Mouse (Mus musculus): ENCODE results near the gene Sgk1. TPM values are rescaled to one million over a fixed set of nuclear protein-coding genes. Genes with fewer than 3 reads are reported as not detected.

Sgk1 gene
- total RNA-seq, 4 experiments from 2014 or later: 86.0 to 164 (median 138) TPM

GRCm38 (mm10) chr10:22001621-22002020 is 119.6 kb downstream of the Sgk1 start:
- DNase-seq: no peak

GRCm38 (mm10) chr10:22004763-22005162 is 122.8 kb downstream of the Sgk1 start:
- no peak for DNase-seq

DNA sequence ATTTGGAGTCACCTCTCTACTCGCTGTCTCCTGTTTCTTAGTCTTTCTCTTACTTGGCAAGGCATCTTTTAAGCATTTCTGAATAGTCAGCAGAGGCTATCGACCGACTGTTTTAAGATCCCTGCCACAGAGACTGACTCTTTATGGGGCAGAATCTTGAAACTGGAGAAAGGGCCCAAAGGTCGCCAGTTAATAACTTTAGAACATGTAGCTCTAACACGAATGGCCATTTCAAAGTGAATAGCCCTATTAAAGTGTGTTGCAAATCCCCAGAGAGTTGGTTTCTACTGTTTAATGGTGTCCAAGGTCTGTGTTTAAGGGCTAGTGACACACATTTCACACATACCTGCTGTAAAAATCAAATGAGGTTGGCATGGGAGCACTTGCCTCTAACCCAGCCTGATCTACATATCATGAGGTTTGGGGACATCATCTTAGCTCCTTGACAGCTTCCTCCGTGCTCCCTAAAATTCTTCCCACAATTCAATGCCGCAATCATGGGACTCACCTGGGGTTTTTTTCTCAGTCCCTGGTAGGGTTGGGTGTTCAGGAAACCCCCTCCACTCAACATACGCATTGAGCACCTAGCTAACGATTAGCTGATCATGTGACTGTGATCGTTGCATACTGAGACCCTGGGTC is 125.3 kb downstream of the Sgk1 start:
- DNase-seq: no peak

DNA sequence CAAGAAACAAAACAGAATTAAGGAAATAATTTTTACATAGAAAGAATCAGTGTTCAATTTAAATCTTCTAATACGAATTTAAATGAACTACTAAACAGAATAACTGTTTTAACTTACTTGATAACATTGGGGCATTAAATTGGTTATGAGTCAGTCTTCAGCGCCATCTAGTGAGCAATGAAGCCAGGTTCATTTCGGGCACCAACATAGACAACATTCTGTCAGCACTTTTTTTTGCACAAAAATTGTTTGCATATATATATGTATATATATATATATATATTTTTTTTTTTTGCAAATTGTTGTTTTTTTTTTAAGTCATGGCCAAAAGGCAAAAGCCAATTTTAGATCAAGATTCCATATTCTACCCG is 125.8 kb downstream of the Sgk1 start:
- no peak for DNase-seq

DNA sequence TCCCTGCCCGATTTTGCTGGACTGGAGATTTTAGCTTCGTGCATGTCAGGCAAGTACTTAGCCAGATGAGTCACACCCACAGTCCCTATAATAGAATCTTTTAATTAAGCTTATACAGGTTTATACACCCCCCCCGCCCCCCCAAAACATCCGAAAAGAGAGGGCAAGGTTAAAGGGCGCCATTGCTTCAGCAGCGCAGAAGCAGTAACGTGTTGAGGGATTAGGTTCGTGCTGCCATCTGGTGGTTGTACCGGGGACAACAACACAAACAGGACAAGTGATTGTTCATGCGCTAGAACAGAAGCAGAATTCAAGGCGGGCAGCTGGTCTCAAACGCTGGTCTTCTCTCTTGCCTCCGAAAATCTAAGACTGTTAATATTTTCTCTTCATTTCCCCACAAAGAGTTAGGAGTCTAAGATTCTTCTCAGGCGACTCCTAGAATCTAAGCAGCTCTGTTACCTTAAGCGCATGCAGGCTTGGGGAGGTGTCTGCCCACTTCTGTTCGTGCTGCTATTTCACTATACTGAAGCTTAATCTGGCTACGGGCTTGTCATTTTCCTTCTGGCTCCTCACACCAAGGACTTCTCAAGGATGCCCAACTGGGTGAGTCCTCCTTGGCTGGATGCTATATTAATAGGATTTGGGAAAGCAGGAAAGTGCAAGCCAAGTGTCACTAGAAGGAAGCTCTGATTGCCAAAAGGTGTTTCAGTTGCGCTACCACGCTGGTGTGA is 128.3 kb downstream of the Sgk1 start:
- DNase-seq: peak; percentile 51

- DNase-seq: no peak
Observed at GRCm38 (mm10) chr10:22017469-22018159, 135.6 kb downstream of the Sgk1 start.

DNA sequence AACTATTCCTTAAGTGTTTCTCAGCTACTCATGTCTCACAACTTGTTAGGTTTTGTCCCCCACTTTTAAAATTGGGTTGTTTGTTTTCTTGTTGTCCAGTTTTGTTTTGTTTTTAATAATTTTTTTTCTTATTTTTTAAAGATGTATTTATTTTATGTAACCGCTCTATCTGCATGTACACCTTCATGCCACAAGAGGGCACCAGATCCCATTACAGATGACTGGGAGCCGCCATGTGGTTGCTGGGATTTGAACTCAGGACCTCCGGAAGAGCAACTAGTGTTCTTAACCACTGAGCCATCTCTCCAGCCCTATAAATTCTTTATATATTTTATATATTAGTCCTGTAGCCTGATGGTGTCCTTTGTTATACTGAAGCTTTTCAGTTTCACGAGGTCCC is 136.6 kb downstream of the Sgk1 start:
- DNase-seq: no peak

DNA sequence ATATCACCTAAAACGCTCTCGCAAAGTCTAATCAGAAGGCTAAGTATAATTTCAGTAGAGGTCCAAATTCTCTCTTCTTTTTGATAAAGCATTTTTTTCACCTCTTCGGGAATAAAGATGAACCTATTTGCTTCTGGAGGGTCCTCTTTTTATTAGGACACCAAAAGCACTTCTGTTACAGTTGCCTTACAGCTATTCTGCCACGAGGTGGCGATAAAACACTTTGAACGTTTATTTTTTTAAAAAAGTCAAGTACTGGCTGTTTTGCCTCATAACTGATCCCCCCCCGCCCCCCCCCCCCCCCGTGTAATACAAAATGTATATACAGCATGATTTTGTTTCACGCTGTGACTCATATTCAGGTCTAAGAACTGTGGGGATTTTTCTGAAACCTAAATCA is 152.3 kb downstream of the Sgk1 start:
- no peak for DNase-seq

GRCm38 (mm10) chr10:22036256-22036655 is 154.3 kb downstream of the Sgk1 start:
- DNase-seq: peak; percentile 37

Other genes with a start within 250 kb of the Sgk1 start
- gene 4930444G20Rik, start 185.9 kb downstream of the Sgk1 start, total RNA-seq (2022): not detected